Mouse (Mus musculus) lung, embryonic 14.5 days (tissue): Measurements from ENCODE around the gene Amh. TPM values are rescaled to one million over a fixed set of nuclear protein-coding genes. Genes with fewer than 3 reads are reported as not detected.
"Not testable (repeated sequence)": the region's sequence is repeated elsewhere in the genome, so short reads cannot be mapped to it uniquely, and the experiment has no call there.

ENCODE experiments used
- ATAC-seq: fragments of 200-750 bp; cut with Nextera tagmentation; 2 replicates; pipeline ENCODE4 v1.8.0; 2017; ENCODE audit warnings: mild to moderate bottlenecking, moderate TSS enrichment, moderate library complexity; ENCODE audit not compliant: insufficient read depth
- DNase-seq: peaks from one replicate; pipeline ENCODE4 v3.0.0-alpha.2; 2015
- H3K27ac ChIP-seq: fragments of 300-500 bp; sonication (generic); 2 replicates; pipeline ENCODE4 v1.5.1; 2014; ENCODE audit warnings: low read depth, mild to moderate bottlenecking, moderate library complexity
- H3K27me3 ChIP-seq: fragments of 300-500 bp; sonication (generic); 2 replicates; pipeline ENCODE4 v1.6.1; 2014; ENCODE audit warnings: low read length, control low read depth; ENCODE audit not compliant: insufficient read depth
- H3K36me3 ChIP-seq: fragments of 300-500 bp; sonication (generic); 2 replicates; pipeline ENCODE4 v1.6.1; 2014; ENCODE audit warnings: control low read depth; ENCODE audit not compliant: insufficient read depth
- H3K4me1 ChIP-seq: fragments of 300-500 bp; sonication (generic); 2 replicates; pipeline ENCODE4 v1.6.1; 2014; ENCODE audit warnings: antibody characterized with exemption, control low read depth; ENCODE audit not compliant: insufficient read depth
- H3K4me2 ChIP-seq: fragments of 300-500 bp; sonication (generic); 2 replicates; pipeline ENCODE4 v1.6.1; 2014; ENCODE audit warnings: mild to moderate bottlenecking
- H3K4me3 ChIP-seq: fragments of 300-500 bp; sonication (generic); 2 replicates; pipeline ENCODE4 v1.5.1; 2014; ENCODE audit warnings: low read depth, low read length
- H3K9ac ChIP-seq: fragments of 300-500 bp; sonication (generic); 2 replicates; pipeline ENCODE4 v1.6.1; 2014
- H3K9me3 ChIP-seq: fragments of 300-500 bp; sonication (generic); 2 replicates; pipeline ENCODE4 v1.6.1; 2016; ENCODE audit warnings: low read depth, low read length, control low read depth
- CTCF ChIP-seq: IDR thresholded peaks from 2 replicates; pipeline ENCODE4 v1.5.1; 2016; ENCODE audit warnings: antibody characterized with exemption, low read depth
- WGBS: fragments of 180-500 bp; shearing (Covaris S2); extraction: QIAGEN DNeasy Blood & Tissue Kit; methylation state at CpG from one replicate; pipeline ENCODE4 v1.1.7; 2014; 5-methylcytosine and 5-hydroxymethylcytosine counted together
- polyA plus RNA-seq: library from polyadenylated mRNA; unstranded; fragments of >200 nt; fragmentation: Nextera tagmentation; extraction: Ambion mirVana; gene quantifications from 2 replicates; pipeline ENCODE4 v1.2.1, GENCODE M21; 2014

Amh gene
- polyA plus RNA-seq, 1 experiment from 2014 or later: 0.14 TPM

- ATAC-seq (no peak), DNase-seq (no peak)
- H3K4me3 ChIP-seq: peak overlapping the region; percentile 47
- H3K27ac ChIP-seq: peak overlapping the region; percentile 87; the same call in 1 of the 2 replicates
- H3K4me1 ChIP-seq: peaks cover 19% of the 10 kb centered on the region
- H3K9ac ChIP-seq: peak overlapping the region; percentile 40
- 12% methylated on average over 40 of the region's 40 CpGs for WGBS
- no peak for TF ChIP-seq CTCF
- no peaks in the 10 kb centered on the region for H3K9me3 ChIP-seq
- peaks cover 12% of the 10 kb centered on the region for H3K27me3 ChIP-seq
- H3K4me2 ChIP-seq: peak overlapping the region; percentile 91
- H3K36me3 ChIP-seq: peaks cover 21% of the 10 kb centered on the region
These were observed 3.3 kb downstream of the Amh start for GRCm38 (mm10) chr10:80808099-80808984.

DNA sequence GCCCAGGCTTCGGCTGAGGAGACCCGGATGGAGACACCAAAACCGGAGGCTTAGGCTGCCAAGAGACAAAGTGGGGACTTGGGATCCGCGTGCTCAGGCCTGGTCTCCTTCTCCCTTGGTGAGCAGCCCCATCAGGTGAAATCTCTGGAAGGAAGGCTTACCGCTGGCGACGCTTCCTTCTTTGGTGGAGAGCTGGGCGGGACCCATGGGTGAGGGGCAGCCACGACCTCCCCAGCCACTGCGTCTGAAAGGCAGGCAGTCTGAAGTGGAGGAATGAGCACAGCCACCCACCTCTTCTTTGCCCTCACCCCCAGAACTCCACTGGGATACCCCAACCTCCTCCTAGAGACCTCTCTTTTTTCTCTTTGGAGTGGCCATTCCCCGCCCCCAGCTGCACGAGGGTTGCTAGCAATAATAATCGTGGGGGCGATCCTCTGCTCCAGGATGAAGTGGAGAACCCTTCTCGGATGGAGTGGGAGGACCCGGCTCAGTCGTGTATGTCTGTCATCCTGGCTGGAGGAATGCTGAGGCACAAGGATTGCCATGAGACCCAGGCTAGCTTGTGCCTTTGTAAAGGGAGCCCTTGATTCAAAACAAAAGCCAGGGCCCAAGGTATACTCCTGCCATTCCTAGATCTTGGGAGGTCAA lies 4.1 kb downstream of the Amh start:
- WGBS: 9% methylated on average over 18 of the region's 18 CpGs
- peaks cover 14% of the 10 kb centered on the region for H3K36me3 ChIP-seq
- DNase-seq (no peak), ATAC-seq (no peak)
- H3K4me3 ChIP-seq: peak overlapping the region; percentile 47
- H3K27me3 ChIP-seq: peaks cover 12% of the 10 kb centered on the region
- H3K27ac ChIP-seq: 0 out of 2 replicates have a peak overlapping the region, but pooled peaks have one; percentile 13
- no peaks in the 10 kb centered on the region for H3K9me3 ChIP-seq
- no peak for TF ChIP-seq CTCF
- H3K4me1 ChIP-seq: peaks cover 19% of the 10 kb centered on the region
- peak overlapping the region; percentile 91 for H3K4me2 ChIP-seq
- peak overlapping the region; percentile 40 for H3K9ac ChIP-seq

DNA sequence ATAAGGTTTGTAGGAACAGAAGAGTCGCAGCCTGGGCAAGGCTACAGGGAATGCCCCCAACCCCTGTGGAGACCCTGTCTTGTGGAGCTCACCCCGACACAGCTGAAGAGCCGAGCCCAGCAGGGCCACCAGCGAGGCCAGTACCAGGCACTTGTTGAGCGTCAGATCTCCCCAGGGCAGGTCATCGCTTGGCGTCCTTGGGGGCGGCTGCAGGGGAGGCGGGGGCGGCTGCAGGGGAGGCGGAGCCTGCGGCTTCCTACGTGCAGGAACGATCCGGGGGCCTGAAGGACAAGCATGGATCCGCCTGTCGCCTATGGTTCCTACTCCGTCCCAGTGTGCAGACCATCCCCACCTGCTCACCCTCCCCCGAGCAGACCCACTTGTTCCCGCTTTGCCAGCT lies 5.0 kb downstream of the Amh start:
- no peak for TF ChIP-seq CTCF
- Histone ChIP-seq H3K9me3 (no peaks in the 10 kb centered on the region), H3K4me1 (peaks cover 19% of the 10 kb centered on the region), H3K9ac (no peak overlapping the region), H3K36me3 (peaks cover 4% of the 10 kb centered on the region), H3K4me3 (peak overlapping the region; percentile 6; the same call in 1 of the 2 replicates), H3K4me2 (peak overlapping the region; percentile 39), H3K27ac (no peak overlapping the region), H3K27me3 (peaks cover 12% of the 10 kb centered on the region)
- 7% methylated on average over 20 of the region's 20 CpGs for WGBS
- ATAC-seq (no peak), DNase-seq (no peak)

DNA sequence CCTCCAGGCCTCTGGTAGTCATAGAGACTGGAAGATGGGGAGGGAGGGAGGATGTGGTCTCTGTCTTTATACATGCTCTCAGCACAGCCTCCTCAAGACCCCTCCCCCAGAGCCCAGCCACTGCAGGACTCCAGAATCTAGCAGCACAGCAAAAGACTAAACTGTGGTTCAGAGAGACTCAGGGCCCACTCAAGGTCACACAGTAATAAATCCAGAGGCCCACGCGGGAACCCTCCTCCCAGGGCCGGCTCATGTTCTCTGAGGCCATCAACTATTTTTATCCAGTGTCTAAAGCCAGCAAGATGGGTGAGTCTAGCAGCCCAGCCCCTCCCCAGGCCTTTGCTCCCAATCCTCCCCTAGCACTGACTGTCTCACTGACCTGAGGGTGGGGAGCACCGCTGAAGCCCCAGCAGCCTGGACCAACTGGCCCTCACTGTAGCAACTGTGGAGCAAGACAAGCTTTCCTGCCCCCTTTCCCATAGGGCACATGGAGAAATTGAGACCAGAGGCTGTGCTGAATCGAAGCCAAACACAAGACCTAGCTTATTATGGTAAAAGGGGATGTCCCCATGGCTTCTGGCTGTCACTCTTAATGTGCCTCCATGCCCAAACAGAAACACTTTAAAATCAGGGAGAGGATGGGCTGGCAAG lies 7.5 kb downstream of the Amh start:
- Histone ChIP-seq H3K4me2 (no peak overlapping the region), H3K4me1 (peaks cover 12% of the 10 kb centered on the region), H3K36me3 (no peaks in the 10 kb centered on the region), H3K27me3 (peaks cover 8% of the 10 kb centered on the region), H3K9ac (no peak overlapping the region), H3K27ac (no peak overlapping the region), H3K9me3 (no peaks in the 10 kb centered on the region), H3K4me3 (no peak overlapping the region)
- no peak for TF ChIP-seq CTCF
- 42% methylated on average over 5 of the region's 5 CpGs for WGBS
- ATAC-seq (no peak), DNase-seq (no peak)

DNA sequence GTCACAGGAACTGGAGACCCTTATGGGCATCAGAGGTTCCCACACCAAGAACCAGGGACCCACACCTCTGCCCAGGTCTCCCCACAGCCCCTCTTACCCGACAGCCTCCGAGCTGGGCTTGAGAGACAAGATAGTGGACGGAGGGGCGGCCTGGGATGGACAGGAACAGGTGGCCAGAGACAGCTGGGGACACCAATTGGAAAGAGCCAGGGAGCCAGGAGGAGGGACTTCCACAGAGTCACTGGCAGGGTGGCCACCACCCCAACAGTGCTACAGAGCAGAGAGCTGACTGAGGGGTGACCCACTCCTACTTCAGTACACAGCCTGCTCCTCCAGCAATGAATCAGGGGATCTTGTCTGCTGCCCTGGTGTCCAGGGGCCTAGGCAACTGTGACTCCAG lies 8.3 kb downstream of the Amh start, which contains the start of gene Jsrp1:
Gene Jsrp1 (minus strand): TSS at position 133 of the 400 bp plus-strand sequence.
- Histone ChIP-seq H3K4me2 (no peak within 1 kb of the TSS), H3K9ac (no peak within 1 kb of the TSS), H3K4me1 (peaks cover 4% of the 10 kb centered on the region), H3K27ac (no peak within 1 kb of the TSS), H3K27me3 (peaks cover 8% of the 10 kb centered on the region), H3K4me3 (no peak within 1 kb of the TSS), H3K36me3 (no peaks in the 10 kb centered on the region), H3K9me3 (no peaks in the 10 kb centered on the region)
- WGBS: 63% methylated on average over 4 of the region's 4 CpGs
- ATAC-seq: no peak
- TF ChIP-seq CTCF: no peak
- DNase-seq: no peak

- DNase-seq (no peak), ATAC-seq (no peak)
- H3K27me3 ChIP-seq: peaks cover 7% of the 10 kb centered on the region
- H3K27ac ChIP-seq: no peak overlapping the region
- H3K4me2 ChIP-seq: no peak overlapping the region
- no peak for TF ChIP-seq CTCF
- H3K9me3 ChIP-seq: no peaks in the 10 kb centered on the region
- 60% methylated on average over 7 of the region's 7 CpGs for WGBS
- H3K9ac ChIP-seq: no peak overlapping the region
- H3K4me1 ChIP-seq: no peaks in the 10 kb centered on the region; the same call in 1 of the 2 replicates
- no peaks in the 10 kb centered on the region for H3K36me3 ChIP-seq
- H3K4me3 ChIP-seq: no peak overlapping the region
These were observed 9.8 kb downstream of the Amh start for GRCm38 (mm10) chr10:80814800-80815199.

DNA sequence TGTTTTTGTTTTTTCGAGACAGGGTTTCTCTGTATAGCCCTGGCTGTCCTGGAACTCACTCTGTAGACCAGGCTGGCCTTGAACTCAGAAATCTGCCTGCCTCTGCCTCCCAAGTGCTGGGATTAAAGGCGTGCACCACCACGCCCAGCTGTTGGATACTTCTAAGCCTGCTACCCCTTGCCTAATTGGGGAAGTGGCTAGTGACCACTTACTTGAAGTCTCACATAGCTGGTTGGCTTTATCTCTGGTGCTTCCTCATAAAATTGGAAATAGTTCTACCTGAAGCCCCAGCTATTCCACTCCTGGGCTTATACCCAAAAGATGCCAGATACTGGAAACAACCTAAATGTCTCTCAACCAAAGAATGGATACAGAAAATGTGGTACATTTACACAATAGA lies 11.3 kb downstream of the Amh start:
- not testable (repeated sequence) for ATAC-seq, H3K4me2 ChIP-seq, H3K9me3 ChIP-seq, H3K36me3 ChIP-seq, H3K27me3 ChIP-seq, H3K4me3 ChIP-seq, H3K27ac ChIP-seq, H3K9ac ChIP-seq, H3K4me1 ChIP-seq, DNase-seq
- WGBS: 79% methylated on average over 3 of the region's 3 CpGs
